Mouse (Mus musculus): ENCODE measurements around the gene Lrrc26.

GRCm38 (mm10) chr2:25246183-25247072 is 43.3 kb upstream of the Lrrc26 start, which contains the start of gene AL732309.1:
- TF ChIP-seq GATA1 (IDR thresholded peaks at IDR 0.05; ENCODE audit: borderline replicate concordance, low read length) (no peak), FLI1 (IDR thresholded peaks at IDR 0.05; ENCODE audit: low read length) (no peak)

Measured in megakaryocyte, embryonic 14.5 days (primary cell).